Mouse (Mus musculus): ENCODE data around the gene Olfr397. TPM values are rescaled to one million over a fixed set of nuclear protein-coding genes. Genes with fewer than 3 reads are reported as not detected.

The Olfr397 gene
- not detected in 2 replicates for polyA plus RNA-seq (2015; fragmentation: Nextera tagmentation; extraction: Ambion mirVana)

GRCm38 (mm10) chr11:73960517-73960916 is at the start of gene Olfr397:
Gene Olfr397 (plus strand): TSS chr11:73960817.
- H3K4me1 ChIP-seq = no peaks in the 10 kb centered on the region
- H3K4me2 ChIP-seq (replicated peaks) = no peak within 1 kb of the TSS
- H3K9me3 ChIP-seq = peaks cover 28% of the 10 kb centered on the region
- no peaks in the 10 kb centered on the region for H3K27me3 ChIP-seq
- no peaks in the 10 kb centered on the region for H3K36me3 ChIP-seq
- 88% methylated on average over 1 of the region's 1 CpGs for WGBS
- no peak for ATAC-seq (replicated peaks)
- no peak within 1 kb of the TSS for H3K4me3 ChIP-seq
- no peak within 1 kb of the TSS for H3K9ac ChIP-seq (replicated peaks)
- H3K27ac ChIP-seq (replicated peaks) = no peak within 1 kb of the TSS

GRCm38 (mm10) chr11:73936377-73936776 is 24.2 kb upstream of the Olfr397 start, which contains the start of gene Olfr23:
Gene Olfr23 (plus strand): TSS chr11:73936677.
- Histone ChIP-seq H3K27me3 (no peaks in the 10 kb centered on the region), H3K36me3 (no peaks in the 10 kb centered on the region), H3K4me2 (replicated peaks) (no peak within 1 kb of the TSS), H3K4me3 (no peak within 1 kb of the TSS), H3K27ac (replicated peaks) (no peak within 1 kb of the TSS), H3K4me1 (no peaks in the 10 kb centered on the region), H3K9ac (replicated peaks) (no peak within 1 kb of the TSS), H3K9me3 (no peaks in the 10 kb centered on the region)
- no peak for ATAC-seq (replicated peaks)

GRCm38 (mm10) chr11:73990307-73990706 is 29.7 kb downstream of the Olfr397 start, which contains the start of gene Olfr398:
Gene Olfr398 (minus strand): TSS chr11:73990407.
- Histone ChIP-seq H3K9ac (replicated peaks) (no peak within 1 kb of the TSS), H3K36me3 (no peaks in the 10 kb centered on the region), H3K4me1 (no peaks in the 10 kb centered on the region), H3K9me3 (peaks cover 17% of the 10 kb centered on the region), H3K27ac (replicated peaks) (no peak within 1 kb of the TSS), H3K4me2 (replicated peaks) (no peak within 1 kb of the TSS), H3K27me3 (no peaks in the 10 kb centered on the region), H3K4me3 (no peak within 1 kb of the TSS)
- ATAC-seq (replicated peaks) = no peak

- Histone ChIP-seq H3K4me2 (replicated peaks) (no peak overlapping the region), H3K4me3 (no peak overlapping the region), H3K9me3 (peaks cover 17% of the 10 kb centered on the region), H3K4me1 (no peaks in the 10 kb centered on the region), H3K27me3 (no peaks in the 10 kb centered on the region), H3K36me3 (no peaks in the 10 kb centered on the region), H3K27ac (replicated peaks) (no peak overlapping the region), H3K9ac (replicated peaks) (no peak overlapping the region)
- no peak for ATAC-seq (replicated peaks)
Measured at GRCm38 (mm10) chr11:73993115-73993514, 32.5 kb downstream of the Olfr397 start.

Other genes starting within 250 kb of the Olfr397 start
- gene Olfr389, start 180.1 kb upstream of the Olfr397 start, polyA plus RNA-seq (2015; fragmentation: Nextera tagmentation; extraction: Ambion mirVana) = not detected in 2 replicates
- gene Olfr390, start 177.9 kb upstream of the Olfr397 start, polyA plus RNA-seq (2015; fragmentation: Nextera tagmentation; extraction: Ambion mirVana) = not detected in 2 replicates
- not detected in 2 replicates for gene Olfr391-ps, start 157.8 kb upstream of the Olfr397 start, polyA plus RNA-seq (2015; fragmentation: Nextera tagmentation; extraction: Ambion mirVana)
- not detected in 2 replicates for gene Olfr392, start 143.8 kb upstream of the Olfr397 start, polyA plus RNA-seq (2015; fragmentation: Nextera tagmentation; extraction: Ambion mirVana)
- gene Olfr393, start 109.4 kb upstream of the Olfr397 start, polyA plus RNA-seq (2015; fragmentation: Nextera tagmentation; extraction: Ambion mirVana) = not detected in 2 replicates
- not detected in 2 replicates for gene Olfr394, start 70.0 kb upstream of the Olfr397 start, polyA plus RNA-seq (2015; fragmentation: Nextera tagmentation; extraction: Ambion mirVana)
- not detected in 2 replicates for gene Olfr395, start 51.5 kb upstream of the Olfr397 start, polyA plus RNA-seq (2015; fragmentation: Nextera tagmentation; extraction: Ambion mirVana)
- gene Olfr23, start 24.1 kb upstream of the Olfr397 start, polyA plus RNA-seq (2015; fragmentation: Nextera tagmentation; extraction: Ambion mirVana) = not detected in 2 replicates
- not detected in 2 replicates for gene Olfr398, start 29.6 kb downstream of the Olfr397 start, polyA plus RNA-seq (2015; fragmentation: Nextera tagmentation; extraction: Ambion mirVana)
- not detected in 2 replicates for gene Olfr139, start 95.7 kb downstream of the Olfr397 start, polyA plus RNA-seq (2015; fragmentation: Nextera tagmentation; extraction: Ambion mirVana)
- gene Olfr399, start 95.8 kb downstream of the Olfr397 start, polyA plus RNA-seq (2015; fragmentation: Nextera tagmentation; extraction: Ambion mirVana) = not detected in 2 replicates
- gene Zfp616, start 109.1 kb downstream of the Olfr397 start, polyA plus RNA-seq (2015; fragmentation: Nextera tagmentation; extraction: Ambion mirVana) = not detected in 2 replicates
- gene Olfr401, start 152.9 kb downstream of the Olfr397 start, polyA plus RNA-seq (2015; fragmentation: Nextera tagmentation; extraction: Ambion mirVana) = not detected in 2 replicates
- gene Olfr402, start 192.7 kb downstream of the Olfr397 start, polyA plus RNA-seq (2015; fragmentation: Nextera tagmentation; extraction: Ambion mirVana) = not detected in 2 replicates
- not detected in 2 replicates for gene Olfr403, start 225.4 kb downstream of the Olfr397 start, polyA plus RNA-seq (2015; fragmentation: Nextera tagmentation; extraction: Ambion mirVana)